Mouse (Mus musculus): ENCODE measurements around the gene Top1.

- TF ChIP-seq TAL1 (IDR thresholded peaks at IDR 0.05; ENCODE audit: low read length) (no peak), GATA1 (IDR thresholded peaks at IDR 0.05; ENCODE audit: low read length) (no peak)
Observed at GRCm38 (mm10) chr2:160729436-160729835, 83.7 kb downstream of the Top1 start.

All from erythroblast, embryonic 14.5 days (primary cell).